Mouse (Mus musculus): Measurements from ENCODE around the gene Rftn1.

DNA sequence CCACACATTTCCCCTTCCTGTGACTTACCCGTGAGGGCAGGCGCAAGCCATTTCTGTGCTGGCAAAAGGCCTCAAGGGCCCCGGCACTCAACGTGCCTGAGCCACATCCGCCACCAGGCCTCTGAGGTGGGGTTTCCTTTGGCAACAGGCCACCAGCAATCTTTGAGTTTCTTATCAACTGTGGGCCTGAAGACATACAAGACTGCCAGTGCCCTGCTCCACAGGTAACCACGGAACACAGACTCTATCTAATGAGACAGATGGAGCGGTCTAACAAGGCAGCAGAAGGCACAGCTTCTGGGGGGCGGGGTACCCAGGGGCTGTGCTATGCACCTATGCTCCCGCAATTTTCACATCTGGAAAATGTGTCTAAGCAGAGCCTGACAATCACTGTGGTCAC is 54.4 kb downstream of the Rftn1 start:
- TF ChIP-seq CTCF (IDR thresholded peaks at IDR 0.05; ENCODE audit: low read depth, low read length) (no peak), POLR2A (IDR thresholded peaks at IDR 0.05; ENCODE audit: insufficient read depth, low read length) (no peak)
